ENCODE assay signal across 2 mouse cellular contexts in genomic region chr11:103132576-103133455, GRCm38 (mm10).
TF ChIP-seq lines count a peak whose summit lies in the region.

No protein-coding gene starts in this region.

TF ChIP-seq in C2C12, 6 proteins besides CTCF, POLR2A, EP300 and RAD21:
- TF ChIP-seq MYOD1 (IDR thresholded peaks at IDR 0.05; ENCODE audit: control insufficient read depth, insufficient read length, low read depth), result no peak
- TF ChIP-seq USF1 (IDR thresholded peaks at IDR 0.05; ENCODE audit: low read depth), result no peak
- TF ChIP-seq MYOG (IDR thresholded peaks at IDR 0.05; ENCODE audit: control insufficient read depth, extremely low read depth, insufficient read length), result no peak
- TF ChIP-seq MAX (IDR thresholded peaks at IDR 0.05), result no peak
- TF ChIP-seq FOSL1 (IDR thresholded peaks at IDR 0.05; ENCODE audit: insufficient read depth, low read length, poor library complexity, severe bottlenecking), result no peak
- TF ChIP-seq CEBPB (IDR thresholded peaks at IDR 0.05; ENCODE audit: low read depth), result no peak
TF ChIP-seq in C2C12: peak in this region for 0.

TF ChIP-seq in myocyte, 11 proteins besides CTCF, POLR2A, EP300 and RAD21:
- TF ChIP-seq MYOD1 (IDR thresholded peaks at IDR 0.05; ENCODE audit: control insufficient read depth in 1 of 3, insufficient read length in 2 of 3, low read depth in 2 of 3) (no peak), POLR2AphosphoS2 (IDR thresholded peaks at IDR 0.05; ENCODE audit: insufficient read length, low read depth) (peak; percentile 83), E2F4 (IDR thresholded peaks at IDR 0.05; ENCODE audit: insufficient read depth) (peak; percentile 87), MYOG (IDR thresholded peaks at IDR 0.05; ENCODE audit: control insufficient read depth in 1 of 3, insufficient read depth in 1 of 3, insufficient read length in 2 of 3, low read depth in 2 of 3) (no peak), MAX (IDR thresholded peaks at IDR 0.05; ENCODE audit: low read depth) (no peak)
